Comparison of ENCODE assay signal across 18 mouse cellular contexts in genomic region chr2:103436534-103436933, GRCm38 (mm10). TPM values are rescaled to one million over a fixed set of nuclear protein-coding genes. Genes with fewer than 3 reads are reported as not detected.
DNase-seq lines count a peak whose midpoint lies in the region; ATAC-seq and TF ChIP-seq lines count a peak whose summit lies in the region.
"Had no signal": no experiment of that assay in that cellular context is flagged by ENCODE, and none has a peak within 500 bp of the region (broad histone marks: within the 10 kb centered on the region; RNA-seq: fewer than 3 reads in every experiment).

No protein-coding gene starts in this region.

- no peak overlapping the region for H3K9ac ChIP-seq in intestine, embryonic 15.5 days
- H3K9ac ChIP-seq in intestine, postnatal 0 days (ENCODE audit: low read depth, low read length): no peak overlapping the region
- no peak overlapping the region for H3K9ac ChIP-seq in intestine, embryonic 16.5 days (ENCODE audit: low read depth, low read length)
- no peak overlapping the region for H3K9ac ChIP-seq in limb, embryonic 15.5 days
- H3K9ac ChIP-seq: liver, embryonic 13.5 days had no signal

- peak; percentile 31 for DNase-seq in lung, postnatal 25 days (ENCODE audit: low spot score)
- no peak for DNase-seq in lung, postnatal 10 days
- DNase-seq in layer of hippocampus, postnatal 36 days: no peak
- DNase-seq: cerebellum, postnatal 36 days; liver, embryonic 13.5 days; thymus, postnatal 25 days had no signal

- H3K27me3 ChIP-seq in intestine, embryonic 15.5 days (replicated peaks): no peaks in the 10 kb centered on the region
- H3K27me3 ChIP-seq in intestine, postnatal 0 days (replicated peaks; ENCODE audit: control insufficient read depth, insufficient read depth, low read length): no peaks in the 10 kb centered on the region
- H3K27me3 ChIP-seq in intestine, embryonic 16.5 days (replicated peaks; ENCODE audit: control insufficient read depth, insufficient read depth, low read length): no peaks in the 10 kb centered on the region
- no peaks in the 10 kb centered on the region for H3K27me3 ChIP-seq in limb, embryonic 15.5 days
- H3K27me3 ChIP-seq: liver, embryonic 13.5 days had no signal

- no peak overlapping the region for H3K4me2 ChIP-seq in intestine, embryonic 15.5 days (replicated peaks)
- no peak overlapping the region for H3K4me2 ChIP-seq in intestine, postnatal 0 days (replicated peaks; ENCODE audit: low read depth)
- H3K4me2 ChIP-seq in intestine, embryonic 16.5 days (ENCODE audit: low read depth, low read length): no peak overlapping the region
- H3K4me2 ChIP-seq in limb, embryonic 15.5 days: no peak overlapping the region
- H3K4me2 ChIP-seq: liver, embryonic 13.5 days had no signal

- H3K9me3 ChIP-seq in intestine, embryonic 15.5 days: no peaks in the 10 kb centered on the region
- no peaks in the 10 kb centered on the region for H3K9me3 ChIP-seq in intestine, postnatal 0 days (ENCODE audit: control insufficient read depth)
- H3K9me3 ChIP-seq in intestine, embryonic 16.5 days (ENCODE audit: control insufficient read depth, low read length): no peaks in the 10 kb centered on the region
- H3K9me3 ChIP-seq in limb, embryonic 15.5 days: no peaks in the 10 kb centered on the region
- H3K9me3 ChIP-seq: liver, embryonic 13.5 days; megakaryocyte, embryonic 14.5 days had no signal

- peaks cover 15% of the 10 kb centered on the region for H3K4me1 ChIP-seq in intestine, embryonic 15.5 days (replicated peaks)
- no peaks in the 10 kb centered on the region for H3K4me1 ChIP-seq in intestine, postnatal 0 days (replicated peaks; ENCODE audit: control insufficient read depth, insufficient read depth, low read length)
- peaks cover 12% of the 10 kb centered on the region for H3K4me1 ChIP-seq in intestine, embryonic 16.5 days (ENCODE audit: control insufficient read depth, insufficient read depth, low read length)
- peaks cover 13% of the 10 kb centered on the region for H3K4me1 ChIP-seq in limb, embryonic 15.5 days
- H3K4me1 ChIP-seq: liver, embryonic 13.5 days had no signal

- WGBS in intestine, embryonic 15.5 days: 39% methylated on average over 5 of the region's 5 CpGs
- WGBS in intestine, postnatal 0 days: 37% methylated on average over 5 of the region's 5 CpGs
- 32% methylated on average over 5 of the region's 5 CpGs for WGBS in intestine, embryonic 16.5 days
- 38% methylated on average over 5 of the region's 5 CpGs for WGBS in limb, embryonic 15.5 days

- TF ChIP-seq CTCF in intestine, postnatal 0 days (IDR thresholded peaks at IDR 0.05; ENCODE audit: low read depth): no peak

- peak overlapping the region; percentile 23 for H3K27ac ChIP-seq in intestine, embryonic 15.5 days
- no peak overlapping the region for H3K27ac ChIP-seq in intestine, postnatal 0 days (ENCODE audit: low read depth, low read length)
- peak overlapping the region; percentile 39; the same call in 1 of the 2 replicates for H3K27ac ChIP-seq in intestine, embryonic 16.5 days (ENCODE audit: low read length)
- peak overlapping the region; percentile 68 for H3K27ac ChIP-seq in limb, embryonic 15.5 days
- H3K27ac ChIP-seq: left cerebral cortex, adult 2 months; liver, embryonic 13.5 days had no signal

- ATAC-seq in intestine, embryonic 15.5 days: 0 out of 2 replicates have a peak, but pooled peaks have one; percentile 26
- no peak for ATAC-seq in intestine, postnatal 0 days
- 0 out of 2 replicates have a peak, but pooled peaks have one; percentile 32 for ATAC-seq in intestine, embryonic 16.5 days
- ATAC-seq in limb, embryonic 15.5 days (ENCODE audit: insufficient number of reproducible peaks, low FRiP score, low TSS enrichment, low read depth): peak; percentile 64; the same call in 1 of the 2 replicates
- ATAC-seq: forebrain, embryonic 14.5 days; inflammation-experienced regulatory T-cells, adult 6 months had no signal

- no peaks in the 10 kb centered on the region for H3K36me3 ChIP-seq in intestine, embryonic 15.5 days
- no peaks in the 10 kb centered on the region for H3K36me3 ChIP-seq in intestine, postnatal 0 days (ENCODE audit: control insufficient read depth, insufficient read depth)
- H3K36me3 ChIP-seq in intestine, embryonic 16.5 days (ENCODE audit: control insufficient read depth, insufficient read depth, low read length): no peaks in the 10 kb centered on the region
- H3K36me3 ChIP-seq in limb, embryonic 15.5 days: no peaks in the 10 kb centered on the region
- H3K36me3 ChIP-seq: liver, embryonic 13.5 days had no signal

- no peak overlapping the region for H3K4me3 ChIP-seq in intestine, embryonic 15.5 days (replicated peaks)
- no peak overlapping the region for H3K4me3 ChIP-seq in intestine, postnatal 0 days (ENCODE audit: low read depth, low read length)
- no peak overlapping the region for H3K4me3 ChIP-seq in intestine, embryonic 16.5 days (ENCODE audit: low read length)
- H3K4me3 ChIP-seq in limb, embryonic 15.5 days: no peak overlapping the region
- H3K4me3 ChIP-seq: left cerebral cortex, adult 2 months; liver, embryonic 13.5 days; megakaryocyte, embryonic 14.5 days had no signal

RNA-seq across cellular contexts. Expression of gene Elf5, which starts 25.0 kb away (rescaled TPM):
- 0.13 and 0.20 TPM in 2 replicates for polyA plus RNA-seq in intestine, embryonic 15.5 days (2015; fragmentation: Nextera tagmentation; extraction: Ambion mirVana)
- polyA plus RNA-seq in intestine, postnatal 0 days (2015; fragmentation: Nextera tagmentation; extraction: Ambion mirVana): not detected in 2 replicates
- polyA plus RNA-seq in intestine, embryonic 16.5 days (2015; fragmentation: Nextera tagmentation; extraction: Ambion mirVana): 0.15 and 0.22 TPM in 2 replicates
- polyA plus RNA-seq in limb, embryonic 15.5 days (2015; fragmentation: Nextera tagmentation; extraction: Ambion mirVana): 2.8 and 2.9 TPM in 2 replicates
- total RNA-seq in layer of hippocampus, postnatal 36 days (2021): 1 to 10 TPM; 1.2 TPM
- total RNA-seq: hematopoietic stem cell, adult 5-6 weeks; monocyte, adult 5-6 weeks had no signal
- polyA plus RNA-seq: forebrain, embryonic 14.5 days; inflammation-experienced regulatory T-cells, adult 6 months; neural tube, embryonic 14.5 days; small intestine, adult 2 months had no signal

RNA-seq across cellular contexts. Expression of gene Cat, which starts 48.4 kb away (rescaled TPM):
- 128 and 131 TPM in 2 replicates for polyA plus RNA-seq in intestine, embryonic 15.5 days (2015; fragmentation: Nextera tagmentation; extraction: Ambion mirVana)
- 173 and 179 TPM in 2 replicates for polyA plus RNA-seq in intestine, postnatal 0 days (2015; fragmentation: Nextera tagmentation; extraction: Ambion mirVana)
- polyA plus RNA-seq in intestine, embryonic 16.5 days (2015; fragmentation: Nextera tagmentation; extraction: Ambion mirVana): 169 and 195 TPM in 2 replicates
- 73.1 and 84.3 TPM in 2 replicates for polyA plus RNA-seq in limb, embryonic 15.5 days (2015; fragmentation: Nextera tagmentation; extraction: Ambion mirVana)
- 10 to 100 TPM; 50.4 to 60.1 TPM for total RNA-seq in layer of hippocampus, postnatal 36 days (2021)
